Mouse (Mus musculus): ENCODE data around the gene Ksr1.

Gene Ksr1

DNA sequence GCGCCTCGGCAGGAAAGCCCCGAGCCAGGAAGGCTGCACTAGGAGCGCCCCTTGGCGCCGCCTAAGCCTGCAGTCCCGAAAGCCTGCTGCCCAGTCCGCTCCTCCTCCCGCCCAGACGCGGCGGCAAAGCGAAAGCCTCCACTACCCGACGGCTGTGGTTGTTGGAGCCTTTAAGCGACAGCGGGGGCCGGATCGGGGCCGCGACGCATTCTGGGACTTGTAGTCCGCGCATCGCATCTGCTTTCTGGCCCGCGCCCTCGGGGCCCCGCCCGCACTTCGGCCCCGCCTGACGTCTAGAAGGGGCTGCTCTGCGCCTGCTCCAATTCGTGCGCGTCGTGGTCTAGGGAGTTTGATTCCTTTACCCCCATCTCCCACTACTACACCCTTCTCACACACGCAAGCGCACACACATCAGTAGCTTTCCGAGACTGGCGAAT lies at the start of gene Ksr1:
Gene Ksr1, minus strand, starts transcription at position 77 of the 437 bp plus-strand sequence.
- DNase-seq (ENCODE audit: low read depth, low spot score) = peak; percentile 97

GRCm38 (mm10) chr11:79192176-79192575 lies 46.0 kb upstream of the Ksr1 start:
- DNase-seq (ENCODE audit: low read depth, low spot score) = no peak

DNA sequence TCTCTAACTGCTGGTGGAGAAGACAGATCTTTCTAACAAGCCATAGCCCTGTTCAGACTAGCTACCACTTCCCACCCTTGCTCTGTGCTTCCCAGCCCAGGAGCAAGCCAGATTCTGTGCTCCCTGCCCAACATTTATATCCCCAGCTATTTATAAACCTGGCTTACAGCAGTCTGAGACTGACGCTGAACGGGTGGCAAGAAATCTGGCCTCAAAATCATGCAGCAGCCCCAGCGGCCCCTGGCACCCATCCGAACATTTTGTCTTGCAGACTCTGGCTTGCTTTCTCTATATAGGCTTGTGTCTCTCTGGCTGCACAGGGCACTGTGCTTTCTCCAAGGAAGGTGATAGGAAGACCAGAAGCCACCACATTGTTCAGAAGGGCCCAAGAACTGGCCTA lies 45.0 kb upstream of the Ksr1 start:
- peak; percentile 77 for DNase-seq (ENCODE audit: low read depth, low spot score)

DNA sequence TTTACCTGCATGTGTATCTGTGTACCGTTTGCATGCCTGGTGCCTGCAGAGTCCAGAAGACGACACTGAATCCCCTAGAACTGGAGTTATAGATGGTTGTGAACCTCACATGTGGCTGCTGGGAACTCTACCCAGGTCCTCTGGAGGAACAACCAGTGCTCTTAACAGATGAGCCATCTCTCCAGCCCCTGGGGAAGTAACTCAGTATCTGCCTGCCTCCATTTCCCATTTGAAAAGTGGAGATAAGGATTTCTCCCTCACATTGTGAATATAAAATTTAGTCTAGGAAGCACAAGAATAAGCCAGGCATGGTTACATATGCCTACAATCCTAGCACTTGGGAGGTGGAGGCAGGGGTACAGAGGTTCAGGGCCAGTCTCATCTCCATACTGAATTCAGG lies 44.0 kb upstream of the Ksr1 start:
- DNase-seq (ENCODE audit: low read depth, low spot score) = no peak

GRCm38 (mm10) chr11:79188176-79188575 lies 42.0 kb upstream of the Ksr1 start:
- DNase-seq (ENCODE audit: low read depth, low spot score) = peak; percentile 93

DNA sequence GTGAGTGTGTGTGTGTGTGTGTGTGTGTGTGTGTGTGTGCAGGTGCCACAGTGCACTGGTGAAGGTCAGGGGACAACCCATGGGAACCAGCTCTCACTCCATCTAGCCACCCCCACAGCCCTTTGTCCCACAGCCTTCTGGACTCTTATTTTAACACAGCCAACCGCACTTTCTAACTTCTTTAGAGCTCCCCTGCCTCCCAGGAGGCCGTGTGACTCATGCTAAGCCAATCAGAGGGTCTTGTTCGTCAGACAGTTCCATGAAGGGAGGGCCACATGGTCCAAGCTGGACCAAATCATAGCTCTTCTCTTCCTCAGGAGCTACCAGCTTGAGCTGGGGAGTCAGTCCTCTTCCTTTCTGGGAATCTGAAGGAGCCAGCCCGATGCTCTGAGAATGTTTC lies 41.1 kb upstream of the Ksr1 start:
- no peak for DNase-seq (ENCODE audit: low read depth, low spot score)

DNA sequence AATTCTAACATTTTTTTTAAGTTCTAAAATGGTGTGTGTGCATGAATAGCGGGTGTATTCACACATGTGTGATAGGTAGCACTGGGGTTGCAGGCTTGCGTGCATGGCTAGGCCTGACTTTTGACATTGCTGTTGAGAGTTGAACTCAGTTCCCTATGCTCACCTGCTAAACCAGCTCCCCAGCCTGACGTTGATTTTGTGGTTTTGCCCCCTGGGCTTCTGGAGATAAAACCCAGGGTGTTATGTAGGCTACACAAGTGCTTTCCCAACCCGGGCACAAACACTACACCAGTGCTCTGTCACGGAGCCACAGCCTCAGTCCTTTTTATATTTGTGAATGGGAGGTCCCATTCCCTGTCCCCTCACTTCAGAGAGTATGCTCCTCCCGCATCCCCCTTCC lies 39.5 kb upstream of the Ksr1 start:
- DNase-seq (ENCODE audit: low read depth, low spot score) = no peak

DNA sequence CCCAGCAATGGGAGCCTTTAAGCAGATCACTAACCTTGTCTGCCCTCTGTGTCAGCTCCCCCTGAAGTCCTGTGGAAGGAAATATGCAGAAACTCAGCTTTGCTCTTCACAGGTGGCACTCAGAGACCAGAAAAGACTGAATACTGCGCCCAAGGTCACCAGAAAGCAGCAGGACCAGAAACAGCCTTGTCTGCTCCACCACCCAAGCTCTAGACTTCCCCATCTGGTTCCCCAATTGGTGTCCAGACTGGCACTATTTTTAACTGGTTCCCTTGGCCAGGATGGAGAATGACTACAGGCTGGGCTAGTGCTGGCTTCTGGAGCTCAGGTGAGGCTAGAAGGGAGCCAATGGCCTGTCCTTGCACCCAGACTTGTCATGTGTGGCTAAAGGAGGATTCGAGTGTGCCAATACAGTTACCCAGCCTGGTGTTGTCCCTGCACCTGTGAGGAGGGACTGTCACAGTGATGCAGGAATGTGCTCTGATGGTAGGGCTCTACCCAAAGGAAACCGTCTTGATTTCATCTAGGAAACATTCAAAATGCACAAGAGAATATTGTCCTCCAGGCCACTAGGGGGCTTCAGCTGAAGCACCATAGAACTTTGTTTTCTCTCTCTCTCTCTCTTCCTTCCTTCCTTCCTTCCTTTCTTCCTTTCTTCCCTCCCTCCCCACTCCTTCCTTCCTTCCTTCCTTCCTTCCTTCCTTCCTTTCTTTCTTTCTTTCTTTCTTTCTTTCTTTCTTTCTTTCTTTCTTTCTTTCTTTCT lies 38.1 kb upstream of the Ksr1 start:
- DNase-seq (ENCODE audit: low read depth, low spot score) = peak; percentile 63

DNA sequence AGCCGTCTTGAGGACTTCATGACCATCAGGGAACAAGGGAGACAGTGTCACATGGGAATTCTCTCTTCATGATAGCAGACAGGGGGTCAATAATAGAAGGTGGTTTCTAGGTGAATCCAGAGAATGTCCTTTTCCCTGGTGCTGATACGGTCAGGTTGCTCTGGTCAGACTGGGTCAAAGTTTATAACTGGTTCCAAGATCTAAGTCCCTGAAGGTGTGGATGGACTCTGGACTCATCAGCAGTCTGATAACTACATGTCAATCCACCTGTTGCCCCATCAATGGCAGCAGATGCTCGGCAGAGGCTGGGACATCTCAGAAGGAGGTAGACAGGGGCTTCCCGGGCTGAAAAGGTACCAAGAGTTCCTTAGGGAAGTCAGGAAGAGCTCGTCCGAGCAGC lies 37.2 kb upstream of the Ksr1 start:
- no peak for DNase-seq (ENCODE audit: low read depth, low spot score)

GRCm38 (mm10) chr11:79182881-79183280 lies 36.7 kb upstream of the Ksr1 start:
- DNase-seq (ENCODE audit: low read depth, low spot score) = peak; percentile 93

DNA sequence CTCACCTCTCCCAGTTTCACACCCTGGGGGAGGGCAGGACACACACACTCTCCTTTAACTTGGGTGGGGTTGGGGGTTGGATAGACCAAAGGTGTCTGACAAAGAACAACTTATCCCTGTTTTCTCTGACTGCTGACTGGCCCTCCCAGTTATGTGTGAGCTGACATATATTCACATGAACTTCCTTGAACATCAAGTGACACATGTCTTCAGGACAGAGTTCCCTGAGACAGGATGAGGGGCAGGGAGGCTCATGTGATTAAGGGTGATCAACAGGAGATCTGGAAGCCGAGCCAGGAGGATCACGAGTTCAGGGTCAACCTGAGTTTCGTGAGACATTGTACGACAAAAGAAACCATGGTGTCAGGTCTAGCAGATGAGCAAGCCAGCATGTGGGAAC lies 35.7 kb upstream of the Ksr1 start:
- no peak for DNase-seq (ENCODE audit: low read depth, low spot score)

GRCm38 (mm10) chr11:79176687-79177086 lies 30.5 kb upstream of the Ksr1 start:
- DNase-seq (ENCODE audit: low read depth, low spot score) = no peak

- DNase-seq (ENCODE audit: low read depth, low spot score) = peak; percentile 84
These were observed 25.8 kb upstream of the Ksr1 start for GRCm38 (mm10) chr11:79172054-79172453.

DNA sequence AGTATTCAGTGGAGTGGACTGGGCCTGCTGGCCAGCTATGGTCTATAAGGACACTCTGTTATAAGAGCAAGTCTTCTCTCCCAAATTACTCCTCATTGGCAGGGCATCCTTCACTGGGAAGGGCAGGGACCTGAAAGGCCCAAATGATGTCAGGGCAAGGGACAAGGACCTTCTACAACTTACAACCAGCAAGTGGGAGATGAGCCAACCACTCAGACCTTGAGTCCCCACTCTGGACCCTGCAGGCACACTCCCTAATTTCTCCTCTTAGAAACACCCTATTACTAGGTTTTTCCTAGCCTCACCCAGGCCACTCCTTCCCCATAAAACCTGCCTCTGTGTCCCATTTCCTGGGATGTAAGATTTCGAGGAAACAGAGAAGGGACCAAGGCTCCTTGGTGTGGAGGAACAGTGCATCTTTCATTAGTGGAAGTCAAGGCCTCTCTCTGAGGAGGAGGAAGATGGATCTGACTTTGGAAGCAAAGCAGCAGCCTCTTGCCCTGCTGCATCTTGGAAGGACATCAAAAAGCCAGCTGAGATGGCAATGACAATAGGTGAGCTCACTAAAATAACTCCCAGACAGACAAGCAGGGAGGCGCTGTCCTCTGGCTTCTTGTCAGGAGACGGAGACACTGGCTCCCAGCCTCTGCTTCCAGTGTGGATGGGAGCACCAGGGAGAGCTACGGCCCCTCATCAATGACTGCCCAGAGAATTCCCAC lies 20.5 kb upstream of the Ksr1 start:
- DNase-seq (ENCODE audit: low read depth, low spot score) = peak; percentile 37

GRCm38 (mm10) chr11:79161077-79161758 lies 15.0 kb upstream of the Ksr1 start:
- DNase-seq (ENCODE audit: low read depth, low spot score) = no peak

DNA sequence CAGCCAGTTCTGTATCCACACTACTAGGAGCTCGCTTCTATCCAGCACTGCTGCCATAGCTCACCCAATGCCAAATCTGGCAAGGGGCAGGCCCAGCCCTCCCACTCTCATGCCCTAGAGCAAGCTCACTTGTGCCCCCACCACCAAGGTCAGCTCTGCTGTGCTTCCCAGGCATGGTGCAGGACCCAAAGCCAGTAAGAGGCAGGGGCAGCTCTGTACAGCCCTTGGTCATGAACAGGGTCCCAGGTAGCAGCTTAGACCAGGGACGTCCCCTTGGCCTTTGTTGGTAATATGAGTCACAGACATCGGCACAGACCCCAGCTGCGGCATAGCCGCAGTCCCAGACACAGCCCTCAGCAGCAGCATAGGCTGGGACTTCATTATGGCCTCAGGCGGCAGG lies 13.9 kb upstream of the Ksr1 start:
- DNase-seq (ENCODE audit: low read depth, low spot score) = no peak

GRCm38 (mm10) chr11:79157729-79158128 lies 11.5 kb upstream of the Ksr1 start:
- DNase-seq (ENCODE audit: low read depth, low spot score) = no peak

DNA sequence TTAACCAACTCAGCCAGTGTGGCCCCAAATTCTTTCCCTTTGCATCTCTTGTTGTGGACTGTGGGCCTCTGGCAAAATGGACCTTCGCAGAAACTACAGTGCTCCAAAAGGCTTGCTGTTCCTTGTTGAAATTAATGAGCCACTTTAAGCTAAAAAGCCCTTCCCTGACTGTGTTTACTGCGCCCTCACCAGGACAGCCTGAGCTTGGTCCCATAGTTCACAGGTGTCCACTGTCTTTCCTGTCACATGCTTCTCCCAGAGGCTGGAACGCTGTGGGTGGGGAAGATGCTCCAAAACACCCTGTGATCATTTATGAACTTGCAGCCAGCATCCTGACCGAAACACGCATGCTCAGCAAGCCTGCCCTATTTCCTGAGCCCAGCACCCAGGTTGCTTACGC lies 9.1 kb upstream of the Ksr1 start:
- DNase-seq (ENCODE audit: low read depth, low spot score) = no peak

DNA sequence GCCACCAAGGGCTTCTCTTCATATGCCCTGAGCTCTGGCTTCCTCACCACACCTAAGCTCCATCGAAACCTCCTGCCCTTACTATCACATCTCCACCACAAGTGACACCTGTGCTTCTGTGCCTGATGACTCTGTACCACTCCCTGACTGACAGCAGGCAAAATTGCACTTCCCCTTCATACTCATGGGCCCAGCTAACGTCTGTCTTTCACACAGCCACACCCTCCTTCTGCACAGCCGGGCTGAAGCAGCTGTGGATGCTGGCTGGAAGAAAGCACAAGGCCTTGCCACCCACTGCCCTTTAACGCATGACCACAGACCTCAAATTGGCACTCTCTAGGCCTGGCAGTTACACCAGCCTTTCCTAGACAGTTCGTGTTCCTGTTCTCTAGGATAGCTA lies 6.5 kb upstream of the Ksr1 start:
- no peak for DNase-seq (ENCODE audit: low read depth, low spot score)

DNA sequence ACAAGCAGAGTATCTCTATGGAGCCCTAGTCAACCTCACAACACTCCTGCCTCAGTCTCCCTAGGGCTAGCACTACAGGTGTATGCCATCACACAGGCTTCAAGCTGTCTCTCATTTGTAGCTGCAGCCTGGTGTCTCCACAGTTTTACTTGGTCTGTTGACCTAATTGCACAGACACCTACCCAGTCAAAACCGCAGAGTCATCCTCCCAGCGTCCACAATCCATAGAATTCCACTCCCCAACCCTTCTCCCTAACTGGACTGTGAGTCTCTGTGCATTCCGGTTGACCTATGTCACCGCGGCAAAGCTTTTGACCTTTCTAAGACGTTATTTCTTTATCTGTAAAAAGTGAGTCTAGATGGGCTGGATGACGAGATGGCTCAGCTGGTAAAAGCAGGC lies 5.7 kb upstream of the Ksr1 start:
- no peak for DNase-seq (ENCODE audit: low read depth, low spot score)

GRCm38 (mm10) chr11:79150301-79150700 lies 4.1 kb upstream of the Ksr1 start:
- DNase-seq (ENCODE audit: low read depth, low spot score) = no peak

DNA sequence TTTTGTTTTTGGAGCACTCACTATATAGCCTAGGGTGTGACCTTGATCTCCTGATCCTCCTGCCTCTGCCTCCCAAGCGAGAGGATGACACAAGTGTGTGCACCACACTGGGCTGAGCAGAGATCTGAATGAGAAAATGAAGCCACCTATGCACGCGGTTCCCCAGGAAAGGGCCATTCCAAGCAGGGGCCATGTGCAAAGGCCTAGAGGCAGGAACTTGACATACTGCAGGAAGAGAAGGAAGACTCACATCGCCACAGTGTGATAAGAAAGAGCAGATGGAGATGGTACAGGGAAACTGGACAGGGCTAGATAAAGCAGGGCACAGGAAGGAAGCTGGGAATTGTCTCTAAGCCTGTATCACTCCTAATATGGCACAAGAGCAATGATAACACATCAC lies 3.1 kb upstream of the Ksr1 start:
- no peak for DNase-seq (ENCODE audit: low read depth, low spot score)

GRCm38 (mm10) chr11:79148783-79149182 lies 2.6 kb upstream of the Ksr1 start:
- DNase-seq (ENCODE audit: low read depth, low spot score) = no peak
